Mouse (Mus musculus): ENCODE data around the gene Foxq1. TPM values are rescaled to one million over a fixed set of nuclear protein-coding genes. Genes with fewer than 3 reads are reported as not detected.

Gene Foxq1
- polyA plus RNA-seq, 1 experiment: not detected

Other genes with a start within 250 kb of the Foxq1 start
- not detected in 2 replicates for gene A530084C06Rik, start 3.2 kb downstream of the Foxq1 start, polyA plus RNA-seq (2012; ENCODE audit: insufficient read depth, insufficient read length, missing spikeins)
- not detected in 2 replicates for gene Foxf2, start 69.7 kb downstream of the Foxq1 start, polyA plus RNA-seq (2012; ENCODE audit: insufficient read depth, insufficient read length, missing spikeins)